Mouse (Mus musculus): ENCODE results near the gene Tgfbi. TPM values are rescaled to one million over a fixed set of nuclear protein-coding genes. Genes with fewer than 3 reads are reported as not detected.

Gene Tgfbi
- 50.8 and 53.9 TPM in 2 replicates for polyA plus RNA-seq (2012; rRNA removed)

GRCm38 (mm10) chr13:56609103-56609856 lies at the start of gene Tgfbi:
TSS of gene Tgfbi (plus strand) at chr13:56609523.
- WGBS, result 3% methylated on average over 36 of the region's 36 CpGs
- DNase-seq, result peak; percentile 51
- H3K4me1 ChIP-seq (ENCODE audit: control insufficient read depth, insufficient read depth, low read length), result peaks cover 18% of the 10 kb centered on the region

GRCm38 (mm10) chr13:56559841-56560370 lies 49.4 kb upstream of the Tgfbi start:
- no peak for TF ChIP-seq CTCF (IDR thresholded peaks at IDR 0.05; ENCODE audit: insufficient read depth, low read length)
- no peak for TF ChIP-seq POLR2A (IDR thresholded peaks at IDR 0.05; ENCODE audit: borderline replicate concordance, extremely low read depth, low read depth, low read length)

More at GRCm38 (mm10) chr13:56609103-56609856, at the start of gene Tgfbi:
- H3K4me3 ChIP-seq (replicated peaks; ENCODE audit: extremely low read depth, low read depth, low read length), result peak within 1 kb of the TSS; percentile 40
- TF ChIP-seq POLR2A (IDR thresholded peaks at IDR 0.05; ENCODE audit: borderline replicate concordance, extremely low read depth, low read depth, low read length), result peak; percentile 37; the same call in 1 of the 2 replicates
- no peak for TF ChIP-seq CTCF (IDR thresholded peaks at IDR 0.05; ENCODE audit: insufficient read depth, low read length)

GRCm38 (mm10) chr13:56561129-56561528 lies 48.2 kb upstream of the Tgfbi start:
- DNase-seq, result no peak
- TF ChIP-seq CTCF (IDR thresholded peaks at IDR 0.05; ENCODE audit: insufficient read depth, low read length) (no peak), POLR2A (IDR thresholded peaks at IDR 0.05; ENCODE audit: borderline replicate concordance, extremely low read depth, low read depth, low read length) (no peak)
- Histone ChIP-seq H3K4me3 (replicated peaks; ENCODE audit: extremely low read depth, low read depth, low read length) (no peak overlapping the region), H3K4me1 (ENCODE audit: control insufficient read depth, insufficient read depth, low read length) (no peaks in the 10 kb centered on the region)
- 74% methylated on average over 8 of the region's 8 CpGs for WGBS

More at GRCm38 (mm10) chr13:56559841-56560370, 49.4 kb upstream of the Tgfbi start:
- WGBS, result 84% methylated on average over 6 of the region's 6 CpGs
- no peak overlapping the region for H3K4me3 ChIP-seq (replicated peaks; ENCODE audit: extremely low read depth, low read depth, low read length)
- H3K4me1 ChIP-seq (ENCODE audit: control insufficient read depth, insufficient read depth, low read length), result no peaks in the 10 kb centered on the region
- no peak for DNase-seq

- no peak overlapping the region for H3K4me3 ChIP-seq (replicated peaks; ENCODE audit: extremely low read depth, low read depth, low read length)
- DNase-seq, result peak; percentile 30
- TF ChIP-seq CTCF (IDR thresholded peaks at IDR 0.05; ENCODE audit: insufficient read depth, low read length) (peak; percentile 83), POLR2A (IDR thresholded peaks at IDR 0.05; ENCODE audit: borderline replicate concordance, extremely low read depth, low read depth, low read length) (no peak)
- WGBS, result 32% methylated on average over 6 of the region's 6 CpGs
- H3K4me1 ChIP-seq (ENCODE audit: control insufficient read depth, insufficient read depth, low read length), result no peaks in the 10 kb centered on the region
These were observed 46.2 kb upstream of the Tgfbi start for GRCm38 (mm10) chr13:56563075-56563474.

- no peak overlapping the region for H3K4me3 ChIP-seq (replicated peaks; ENCODE audit: extremely low read depth, low read depth, low read length)
- no peak for DNase-seq
- WGBS, result 46% methylated on average over 10 of the region's 10 CpGs
- TF ChIP-seq POLR2A (IDR thresholded peaks at IDR 0.05; ENCODE audit: borderline replicate concordance, extremely low read depth, low read depth, low read length) (no peak), CTCF (IDR thresholded peaks at IDR 0.05; ENCODE audit: insufficient read depth, low read length) (no peak)
- 0 out of 2 replicates have a peak, but pooled peaks cover 2% of the 10 kb centered on the region for H3K4me1 ChIP-seq (ENCODE audit: control insufficient read depth, insufficient read depth, low read length)
These were observed 43.0 kb upstream of the Tgfbi start for GRCm38 (mm10) chr13:56566336-56566735.

- TF ChIP-seq CTCF (IDR thresholded peaks at IDR 0.05; ENCODE audit: insufficient read depth, low read length) (no peak), POLR2A (IDR thresholded peaks at IDR 0.05; ENCODE audit: borderline replicate concordance, extremely low read depth, low read depth, low read length) (no peak)
- H3K4me3 ChIP-seq (replicated peaks; ENCODE audit: extremely low read depth, low read depth, low read length), result no peak overlapping the region
- H3K4me1 ChIP-seq (ENCODE audit: control insufficient read depth, insufficient read depth, low read length), result peaks cover 6% of the 10 kb centered on the region; the same call in 1 of the 2 replicates
- DNase-seq, result no peak
- 33% methylated on average over 8 of the region's 8 CpGs for WGBS
These were observed 37.7 kb upstream of the Tgfbi start for GRCm38 (mm10) chr13:56571645-56572044.

GRCm38 (mm10) chr13:56575074-56575473 lies 34.2 kb upstream of the Tgfbi start:
- Histone ChIP-seq H3K4me1 (ENCODE audit: control insufficient read depth, insufficient read depth, low read length) (peaks cover 6% of the 10 kb centered on the region; the same call in 1 of the 2 replicates), H3K4me3 (replicated peaks; ENCODE audit: extremely low read depth, low read depth, low read length) (no peak overlapping the region)
- no peak for DNase-seq
- 74% methylated on average over 4 of the region's 4 CpGs for WGBS
- TF ChIP-seq CTCF (IDR thresholded peaks at IDR 0.05; ENCODE audit: insufficient read depth, low read length) (no peak), POLR2A (IDR thresholded peaks at IDR 0.05; ENCODE audit: borderline replicate concordance, extremely low read depth, low read depth, low read length) (no peak)

GRCm38 (mm10) chr13:56575701-56576321 lies 33.5 kb upstream of the Tgfbi start:
- DNase-seq, result peak; percentile 78
- TF ChIP-seq CTCF (IDR thresholded peaks at IDR 0.05; ENCODE audit: insufficient read depth, low read length), result peak; percentile 98
- no peak for TF ChIP-seq POLR2A (IDR thresholded peaks at IDR 0.05; ENCODE audit: borderline replicate concordance, extremely low read depth, low read depth, low read length)
- Histone ChIP-seq H3K4me1 (ENCODE audit: control insufficient read depth, insufficient read depth, low read length) (peaks cover 6% of the 10 kb centered on the region; the same call in 1 of the 2 replicates), H3K4me3 (replicated peaks; ENCODE audit: extremely low read depth, low read depth, low read length) (no peak overlapping the region)
- 23% methylated on average over 12 of the region's 12 CpGs for WGBS

GRCm38 (mm10) chr13:56578097-56578496 lies 31.2 kb upstream of the Tgfbi start:
- TF ChIP-seq CTCF (IDR thresholded peaks at IDR 0.05; ENCODE audit: insufficient read depth, low read length) (no peak), POLR2A (IDR thresholded peaks at IDR 0.05; ENCODE audit: borderline replicate concordance, extremely low read depth, low read depth, low read length) (no peak)
- WGBS, result 74% methylated on average over 5 of the region's 5 CpGs
- no peak for DNase-seq
- Histone ChIP-seq H3K4me1 (ENCODE audit: control insufficient read depth, insufficient read depth, low read length) (peaks cover 2% of the 10 kb centered on the region; the same call in 1 of the 2 replicates), H3K4me3 (replicated peaks; ENCODE audit: extremely low read depth, low read depth, low read length) (no peak overlapping the region)
